ENCODE assay signal across 20 mouse cellular contexts in the genomic region with DNA sequence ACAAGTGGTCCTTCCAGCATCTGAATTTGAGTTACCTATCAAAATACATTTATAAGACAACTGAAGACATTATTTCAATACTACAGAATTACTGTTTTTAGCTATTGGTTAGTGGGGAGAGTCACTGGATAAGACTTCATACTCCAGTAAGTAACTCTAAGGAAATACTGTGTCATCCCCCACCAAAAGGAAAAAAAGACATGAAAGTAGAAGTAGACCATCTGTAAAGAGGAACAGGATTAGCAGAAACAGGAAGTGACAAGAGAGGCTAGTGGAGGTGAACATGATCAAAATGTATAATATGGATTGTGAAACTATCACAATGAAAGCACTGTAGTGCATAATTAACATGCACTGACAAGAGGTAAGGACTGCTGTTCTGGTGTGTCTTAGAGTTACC. TPM values are rescaled to one million over a fixed set of nuclear protein-coding genes. Genes with fewer than 3 reads are reported as not detected.
DNase-seq lines count a peak whose midpoint lies in the region; ATAC-seq and TF ChIP-seq lines count a peak whose summit lies in the region.
"Had no signal": no experiment of that assay in that cellular context is flagged by ENCODE, and none has a peak within 500 bp of the region (broad histone marks: within the 10 kb centered on the region; RNA-seq: fewer than 3 reads in every experiment).

No protein-coding gene starts in this region.

- peak; percentile 87 for ATAC-seq in megakaryocyte, adult 5-6 weeks (ENCODE audit: poor library complexity, severe bottlenecking)

- peak; percentile 24 for DNase-seq in heart, adult 8-10 months (ENCODE audit: low spot score)
- no peak for DNase-seq in heart, adult 11 months
- DNase-seq in 416B (ENCODE audit: low read depth) (peak; percentile 70), MN1 (ENCODE audit: low spot score) (no peak)
- DNase-seq in urinary bladder, postnatal 4 days (ENCODE audit: low spot score in 2 of 2) = no peak
- DNase-seq in layer of hippocampus, postnatal 25 days (ENCODE audit: extremely low spot score in 1 of 2, low spot score in 1 of 2) = no peak
- DNase-seq: adrenal gland, adult 8-10 months; cerebellum, adult 11 months; cerebellum, postnatal 14 days; kidney, adult 2 months; kidney, postnatal 14 days; liver, embryonic 13.5 days; right cerebral cortex, postnatal 4 days had no signal

- TF ChIP-seq POLR2A in bone marrow macrophage, adult 2 months (IDR thresholded peaks at IDR 0.05; ENCODE audit: borderline replicate concordance, low read depth, low read length) = no peak

- peak overlapping the region; percentile 97 for H3K27ac ChIP-seq in bone marrow macrophage, adult 2 months (ENCODE audit: insufficient read depth, low read depth, low read length)
- H3K27ac ChIP-seq: hindbrain, embryonic 12.5 days; limb, embryonic 10.5 days; liver, embryonic 13.5 days; lung, embryonic 15.5 days had no signal

- no peak for TF ChIP-seq CTCF in bone marrow macrophage, adult 2 months (IDR thresholded peaks at IDR 0.05; ENCODE audit: low read depth, low read length)

- peaks cover 44% of the 10 kb centered on the region for H3K4me1 ChIP-seq in bone marrow macrophage, adult 2 months (ENCODE audit: control insufficient read depth, insufficient read depth, low read length)
- H3K4me1 ChIP-seq: hindbrain, embryonic 12.5 days; limb, embryonic 10.5 days; liver, embryonic 13.5 days; lung, embryonic 15.5 days; stomach, embryonic 15.5 days had no signal

- H3K4me3 ChIP-seq in bone marrow macrophage, adult 2 months (ENCODE audit: insufficient read depth, low read length) = no peak overlapping the region
- H3K4me3 ChIP-seq: hindbrain, embryonic 12.5 days; left cerebral cortex, adult 2 months; limb, embryonic 10.5 days; liver, embryonic 13.5 days; lung, embryonic 15.5 days; stomach, embryonic 15.5 days had no signal

RNA-seq across cellular contexts. Expression of a gene that starts 15.3 kb away (rescaled TPM):
- 10 to 100 TPM; 21.8 to 26.5 (median 24.0) TPM for total RNA-seq in heart, adult 8-10 months (2022)
- polyA plus RNA-seq in bone marrow macrophage, adult 2 months (2012; ENCODE audit: insufficient read depth, insufficient read length, missing spikeins) = 83.3 and 91.7 TPM in 2 replicates
- 60.3 and 71.3 TPM in 2 replicates for total RNA-seq in megakaryocyte, adult 5-6 weeks (2015)
- 69.3 and 70.1 TPM in 2 replicates for total RNA-seq in megakaryocyte, adult 5-6 weeks (2017)
- 10 to 100 TPM; 37.6 to 42.0 TPM for total RNA-seq in layer of hippocampus, postnatal 25 days (2021)

RNA-seq across cellular contexts. Expression of a gene that starts 48.8 kb away (rescaled TPM):
- total RNA-seq in heart, adult 8-10 months (2022) = 10 to 100 TPM; 25.8 to 33.3 (median 29.9) TPM
- 30.5 and 37.8 TPM in 2 replicates for polyA plus RNA-seq in bone marrow macrophage, adult 2 months (2012; ENCODE audit: insufficient read depth, insufficient read length, missing spikeins)
- total RNA-seq in megakaryocyte, adult 5-6 weeks (2015) = 17.1 and 17.6 TPM in 2 replicates
- total RNA-seq in megakaryocyte, adult 5-6 weeks (2017) = 11.5 and 13.3 TPM in 2 replicates
- 10 to 100 TPM; 15.5 to 17.0 TPM for total RNA-seq in layer of hippocampus, postnatal 25 days (2021)

Comparison
In these comparisons a context has a peak if more than half of its experiments do, and no peak if none do; other contexts are left out.
1. DNase-seq: peak in heart, adult 8-10 months (single experiment) and 416B (single experiment); none in heart, adult 11 months (single experiment), urinary bladder, postnatal 4 days (0 of 2), layer of hippocampus, postnatal 25 days (0 of 2) and MN1 (single experiment).